Mouse (Mus musculus): Measurements from ENCODE around the gene Msi2.

Gene Msi2

GRCm38 (mm10) chr11:88613008-88613407 lies 105.3 kb downstream of the Msi2 start:
- DNase-seq (ENCODE audit: low spot score) = no peak

GRCm38 (mm10) chr11:88612141-88612540 lies 106.2 kb downstream of the Msi2 start:
- DNase-seq (ENCODE audit: low spot score) = peak; percentile 70

GRCm38 (mm10) chr11:88610809-88611208 lies 107.5 kb downstream of the Msi2 start:
- DNase-seq (ENCODE audit: low spot score) = no peak

- DNase-seq (ENCODE audit: low spot score) = no peak
Observed at GRCm38 (mm10) chr11:88610112-88610511, 108.2 kb downstream of the Msi2 start.

- no peak for DNase-seq (ENCODE audit: low spot score)
Observed at GRCm38 (mm10) chr11:88608584-88608983, 109.7 kb downstream of the Msi2 start.

GRCm38 (mm10) chr11:88607725-88608383 lies 110.5 kb downstream of the Msi2 start:
- no peak for DNase-seq (ENCODE audit: low spot score)

- no peak for DNase-seq (ENCODE audit: low spot score)
Observed at GRCm38 (mm10) chr11:88605771-88606170, 112.5 kb downstream of the Msi2 start.

- no peak for DNase-seq (ENCODE audit: low spot score)
Observed at GRCm38 (mm10) chr11:88605098-88605525, 113.2 kb downstream of the Msi2 start.

- DNase-seq (ENCODE audit: low spot score) = no peak
Observed at GRCm38 (mm10) chr11:88604635-88605034, 113.7 kb downstream of the Msi2 start.

- DNase-seq (ENCODE audit: low spot score) = no peak
Observed at GRCm38 (mm10) chr11:88603366-88603765, 114.9 kb downstream of the Msi2 start.

- no peak for DNase-seq (ENCODE audit: low spot score)
Observed at GRCm38 (mm10) chr11:88602471-88603120, 115.7 kb downstream of the Msi2 start.

GRCm38 (mm10) chr11:88600194-88600593 lies 118.1 kb downstream of the Msi2 start:
- DNase-seq (ENCODE audit: low spot score) = no peak

GRCm38 (mm10) chr11:88599332-88600130 lies 118.8 kb downstream of the Msi2 start:
- no peak for DNase-seq (ENCODE audit: low spot score)

GRCm38 (mm10) chr11:88598848-88599175 lies 119.5 kb downstream of the Msi2 start:
- no peak for DNase-seq (ENCODE audit: low spot score)

- no peak for DNase-seq (ENCODE audit: low spot score)
Observed at GRCm38 (mm10) chr11:88598150-88598847, 120.0 kb downstream of the Msi2 start.

- DNase-seq (ENCODE audit: low spot score) = no peak
Observed at GRCm38 (mm10) chr11:88595616-88596015, 122.7 kb downstream of the Msi2 start.

- no peak for DNase-seq (ENCODE audit: low spot score)
Observed at GRCm38 (mm10) chr11:88594804-88595611, 123.3 kb downstream of the Msi2 start.

GRCm38 (mm10) chr11:88594010-88594409 lies 124.3 kb downstream of the Msi2 start:
- DNase-seq (ENCODE audit: low spot score) = no peak

- DNase-seq (ENCODE audit: low spot score) = no peak
Observed at GRCm38 (mm10) chr11:88592099-88592498, 126.2 kb downstream of the Msi2 start.

- DNase-seq (ENCODE audit: low spot score) = no peak
Observed at GRCm38 (mm10) chr11:88590647-88591046, 127.7 kb downstream of the Msi2 start.

GRCm38 (mm10) chr11:88589641-88590040 lies 128.7 kb downstream of the Msi2 start:
- DNase-seq (ENCODE audit: low spot score) = no peak

All from urinary bladder, postnatal 14 days (tissue).